Mouse (Mus musculus): Measurements from ENCODE around the gene Sepsecs.
"Not testable (repeated sequence)": the region's sequence is repeated elsewhere in the genome, so short reads cannot be mapped to it uniquely, and the experiment has no call there.

Sepsecs gene

DNA sequence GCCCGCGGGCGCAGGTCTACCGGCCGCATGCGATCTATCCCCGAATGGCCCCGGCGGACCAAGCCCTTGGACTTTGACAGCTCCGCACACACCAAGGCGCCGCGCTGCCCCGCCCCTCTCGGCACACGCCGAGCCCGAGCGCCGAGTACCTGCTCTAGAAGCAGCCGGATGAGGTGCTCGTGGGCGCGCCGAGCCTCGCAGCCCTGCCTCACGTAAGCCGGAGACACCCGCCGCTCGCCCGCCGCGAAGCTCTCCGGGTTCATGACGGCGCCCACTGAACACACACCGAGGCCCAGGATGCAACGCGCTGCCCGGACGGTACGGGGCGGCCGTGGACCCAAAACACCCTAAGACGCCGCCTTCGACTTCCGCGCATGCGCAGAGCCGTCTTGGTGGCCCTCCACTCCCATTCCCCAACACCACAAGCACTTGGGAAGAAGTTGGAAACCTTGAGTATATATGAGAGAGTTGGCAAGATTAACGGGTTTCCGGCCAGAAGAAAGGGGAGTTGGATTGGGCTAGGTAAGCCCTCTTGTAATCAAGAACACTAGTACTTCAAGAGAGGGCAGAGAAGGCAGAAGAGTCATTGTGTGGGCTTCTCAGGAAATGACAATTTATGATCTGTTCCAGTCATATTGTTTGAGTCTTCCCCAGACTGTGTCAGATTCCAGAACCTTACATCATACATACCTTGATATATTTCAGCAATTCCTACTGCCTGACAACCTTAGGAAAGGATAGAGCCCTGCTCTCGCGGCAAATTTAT is at the start of gene Sepsecs:
Sepsecs (minus strand) TSS at position 283 of the 766 bp plus-strand sequence.
- DNase-seq (ENCODE audit: low read depth, low spot score): peak; percentile 83

DNA sequence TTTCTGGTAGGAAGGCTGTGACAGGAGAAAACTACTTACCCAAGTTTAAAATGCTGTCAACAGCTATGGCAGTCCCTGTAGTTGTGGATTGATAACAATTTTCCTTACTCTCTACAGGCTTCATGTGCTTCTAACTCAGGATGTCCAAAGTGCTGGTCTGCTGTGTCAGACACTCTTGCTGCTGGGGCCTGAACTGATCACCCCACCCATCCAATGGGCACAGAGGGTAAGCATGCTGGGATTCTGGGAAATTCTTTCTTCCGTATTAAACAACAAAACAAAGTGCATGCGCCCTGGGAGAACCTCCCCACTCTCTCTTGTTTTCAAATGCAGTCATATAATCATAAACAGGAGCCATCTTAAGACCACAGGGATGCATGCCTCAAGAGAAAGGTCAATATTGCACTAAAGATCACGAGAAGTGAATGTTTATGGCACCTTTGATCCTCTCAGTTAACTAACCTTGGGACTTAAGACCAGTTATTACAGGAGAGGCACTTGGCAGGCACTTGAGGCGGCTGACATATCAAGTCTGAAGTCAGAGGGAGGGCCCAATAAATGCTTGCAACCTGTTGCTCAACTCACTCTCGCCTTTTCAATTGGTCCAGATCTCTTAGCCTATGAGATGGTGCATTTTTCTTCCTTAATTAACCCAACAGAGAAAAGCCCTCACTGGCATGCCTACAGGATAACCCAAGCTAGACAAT is 47.4 kb upstream of the Sepsecs start:
- no peak for DNase-seq (ENCODE audit: low read depth, low spot score)

DNA sequence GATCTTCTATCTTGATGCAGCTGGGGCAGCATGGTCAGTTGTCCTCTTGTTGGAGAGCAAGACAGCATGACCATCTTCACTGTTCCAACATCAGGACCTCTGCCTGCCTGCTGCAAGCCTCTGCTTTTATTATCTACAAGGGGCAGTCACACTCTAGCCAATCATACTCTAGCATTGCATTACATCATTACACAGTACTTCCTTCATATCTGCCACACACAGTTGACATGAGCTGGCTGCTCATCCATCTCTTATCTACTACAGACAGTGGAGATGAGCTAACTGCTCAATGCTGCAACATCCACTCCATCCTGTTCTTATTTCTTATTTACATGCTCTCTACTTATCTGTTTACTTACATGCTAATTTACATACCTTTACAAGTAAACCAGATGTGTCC is 43.2 kb upstream of the Sepsecs start:
- DNase-seq (ENCODE audit: low read depth, low spot score): no peak

DNA sequence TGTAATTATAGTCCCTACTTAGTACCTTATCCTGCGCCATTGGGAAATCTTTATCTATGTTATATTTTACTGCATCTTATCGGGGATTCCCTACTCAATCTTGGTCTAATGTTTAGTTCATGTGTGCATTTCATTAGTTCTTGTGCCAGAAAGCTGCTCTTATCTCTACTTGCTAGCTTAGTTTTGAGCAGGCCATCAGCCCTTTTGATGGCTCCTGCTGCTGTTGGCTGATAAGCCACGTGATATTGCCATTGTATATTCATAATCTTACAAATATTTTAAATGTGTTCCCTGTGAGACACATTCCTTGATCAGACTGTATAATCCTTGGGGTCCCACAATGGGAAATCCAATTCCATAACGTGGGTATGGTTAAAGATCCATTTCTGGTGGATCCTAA is 35.1 kb upstream of the Sepsecs start:
- no peak for DNase-seq (ENCODE audit: low read depth, low spot score)

DNA sequence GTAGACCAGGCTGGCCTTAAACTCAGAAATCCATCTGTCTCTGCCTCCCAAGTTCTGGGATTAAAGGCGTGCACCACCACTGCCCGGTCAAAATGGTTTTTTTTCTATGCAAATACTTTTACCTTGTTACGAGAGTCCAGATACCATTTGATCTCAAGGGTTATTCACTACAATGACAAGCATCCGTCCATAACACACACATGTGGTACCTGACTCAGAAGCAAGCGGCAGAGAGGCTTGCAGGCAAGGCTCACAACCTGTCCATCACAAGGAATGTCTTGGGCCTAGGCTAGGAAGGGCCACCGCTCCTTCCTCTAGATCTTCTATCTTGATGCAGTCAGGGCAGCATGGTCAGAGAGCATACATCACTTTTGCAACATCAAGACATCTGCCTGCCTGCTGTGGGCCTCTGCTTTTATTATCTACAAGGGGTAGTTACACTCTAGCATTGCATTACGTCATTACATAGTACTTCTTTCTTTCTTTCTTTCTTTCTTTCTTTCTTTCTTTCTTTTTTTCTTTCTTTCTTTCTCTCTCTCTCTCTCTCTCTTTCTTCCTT is 28.5 kb upstream of the Sepsecs start:
- DNase-seq (ENCODE audit: low read depth, low spot score): not testable (repeated sequence)

DNA sequence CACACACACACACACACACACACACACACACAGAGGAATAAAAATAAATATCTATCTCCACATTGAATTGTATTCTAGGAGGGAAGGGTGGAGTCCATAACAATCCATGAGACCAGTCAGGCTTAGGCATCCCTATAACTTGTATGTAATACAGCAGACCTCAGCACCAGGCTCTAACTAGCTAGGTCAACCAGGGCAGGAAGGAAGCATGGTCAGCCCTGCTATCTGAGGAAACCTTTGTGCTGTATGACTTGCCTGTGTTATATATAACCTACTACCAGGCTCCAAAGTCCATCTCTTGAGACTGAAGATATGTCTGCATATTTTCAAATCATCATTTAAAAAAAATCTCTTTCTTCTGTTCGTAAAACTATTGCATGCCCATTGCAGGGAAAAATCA is 27.8 kb upstream of the Sepsecs start:
- no peak for DNase-seq (ENCODE audit: low read depth, low spot score)

DNA sequence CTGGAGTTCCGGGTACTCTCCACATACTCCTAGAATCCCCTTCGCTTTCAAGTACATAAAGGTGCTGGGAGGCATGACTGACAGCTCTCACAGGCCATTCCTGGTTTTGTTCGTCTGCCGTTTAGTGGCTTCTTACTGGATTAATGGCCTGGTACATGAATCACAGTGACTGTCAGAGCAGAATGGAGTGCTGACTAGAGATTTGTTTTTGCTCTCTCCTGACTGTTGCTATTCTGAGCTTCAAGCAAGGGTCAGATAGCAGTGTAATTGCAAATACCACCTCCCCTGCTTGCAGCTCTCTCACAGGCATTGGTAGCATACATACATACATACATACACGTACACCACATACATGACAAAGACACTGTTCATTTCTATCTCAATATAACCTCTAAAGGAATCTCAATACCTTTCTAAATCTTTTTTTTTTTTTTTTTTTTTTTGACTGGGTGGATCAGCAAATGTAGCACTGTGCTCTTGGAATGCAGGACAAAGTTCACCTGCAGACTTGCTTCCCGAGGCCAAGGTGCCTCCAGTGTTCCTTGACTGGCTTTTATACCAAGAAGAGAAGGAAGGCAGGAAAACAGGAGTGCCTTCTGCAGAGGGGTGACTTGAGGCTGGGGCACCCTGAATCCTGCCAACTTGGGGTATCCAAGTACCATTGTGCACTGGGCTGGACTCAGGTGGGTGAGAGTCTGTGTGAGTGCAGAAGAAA is 18.4 kb upstream of the Sepsecs start:
- DNase-seq (ENCODE audit: low read depth, low spot score): no peak

DNA sequence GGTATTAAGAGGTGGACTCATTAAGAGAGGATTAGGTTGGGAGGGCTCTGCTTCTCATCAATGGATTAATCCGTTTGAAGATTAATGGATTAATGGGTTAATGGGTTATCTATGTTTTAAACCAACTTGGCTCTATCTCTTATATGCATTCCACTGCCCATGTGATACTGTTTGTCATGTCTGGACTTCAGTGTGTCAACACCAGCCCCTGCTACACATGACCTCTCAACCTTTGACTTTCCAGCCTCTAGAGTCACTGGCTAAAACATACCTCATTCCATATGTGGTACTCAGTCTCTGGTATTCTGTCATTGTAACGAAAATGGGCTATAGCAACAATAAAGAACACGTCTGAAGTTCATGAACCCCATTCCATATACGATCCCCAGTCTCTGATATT is 11.6 kb upstream of the Sepsecs start:
- no peak for DNase-seq (ENCODE audit: low read depth, low spot score)

DNA sequence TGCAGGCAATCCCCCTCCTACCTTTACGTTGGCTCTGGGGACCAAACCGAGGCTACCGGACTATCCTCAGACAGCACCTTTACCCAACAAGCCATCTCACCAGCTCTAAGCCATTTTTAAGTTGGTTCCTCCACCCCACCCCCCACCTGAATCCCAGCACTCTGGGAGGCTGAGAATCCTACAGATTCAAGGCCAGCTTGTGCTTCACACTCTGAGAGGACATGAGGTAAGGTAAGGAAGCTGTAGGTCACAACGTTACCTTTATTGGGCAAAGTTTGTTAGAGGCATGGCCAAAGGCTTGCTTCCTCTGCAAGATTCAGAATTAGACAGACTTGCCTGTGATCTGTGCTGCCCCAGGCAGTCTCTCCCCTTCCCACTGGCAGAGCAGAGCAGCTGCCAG is 10.7 kb upstream of the Sepsecs start:
- DNase-seq (ENCODE audit: low read depth, low spot score): no peak

DNA sequence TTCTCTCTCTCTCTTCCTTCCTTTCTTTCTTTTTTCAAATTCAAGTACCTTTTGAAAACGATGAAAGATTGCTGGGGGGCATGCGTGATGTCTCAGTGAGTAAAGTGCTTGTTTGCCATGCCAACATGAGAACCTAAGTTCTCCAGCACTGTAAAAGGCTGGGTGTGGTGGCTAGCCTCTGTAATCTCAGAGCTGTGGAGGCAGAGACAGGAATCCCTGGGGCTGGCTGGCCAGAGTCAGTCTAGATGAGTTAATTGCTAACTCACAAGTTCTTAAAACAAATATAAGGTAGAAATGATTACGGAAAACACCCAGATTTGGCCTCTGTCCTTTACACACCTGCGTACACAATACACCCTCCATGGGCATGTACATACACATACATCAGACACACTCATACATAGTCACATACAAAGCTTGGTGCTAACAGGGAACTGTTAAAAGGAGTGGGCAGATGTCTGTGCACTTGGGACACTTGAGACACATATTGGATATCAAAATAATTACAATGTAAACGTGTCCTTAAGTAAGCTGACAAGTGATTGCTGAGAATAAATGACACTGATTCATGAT is 9.1 kb upstream of the Sepsecs start:
- DNase-seq (ENCODE audit: low read depth, low spot score): no peak

DNA sequence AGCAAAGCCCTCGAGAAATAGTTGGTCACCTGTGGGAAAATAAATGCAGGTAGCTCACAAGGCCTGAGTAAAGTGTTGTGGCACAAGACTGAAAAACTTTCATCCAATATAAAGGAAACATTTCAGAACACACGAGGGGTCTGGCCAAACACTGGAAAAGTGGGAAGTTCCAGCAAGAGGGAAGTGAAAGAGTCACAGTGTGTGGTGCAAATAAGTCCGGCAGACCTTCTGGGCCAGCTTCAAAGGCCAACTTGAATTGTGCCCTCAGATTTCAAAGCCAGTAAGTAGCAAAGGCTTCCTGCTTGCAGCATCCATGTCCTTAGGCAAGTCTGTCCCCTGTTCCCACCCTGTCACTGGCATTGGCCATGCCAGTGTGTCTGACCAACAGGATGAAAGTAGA is 7.6 kb upstream of the Sepsecs start:
- no peak for DNase-seq (ENCODE audit: low read depth, low spot score)

DNA sequence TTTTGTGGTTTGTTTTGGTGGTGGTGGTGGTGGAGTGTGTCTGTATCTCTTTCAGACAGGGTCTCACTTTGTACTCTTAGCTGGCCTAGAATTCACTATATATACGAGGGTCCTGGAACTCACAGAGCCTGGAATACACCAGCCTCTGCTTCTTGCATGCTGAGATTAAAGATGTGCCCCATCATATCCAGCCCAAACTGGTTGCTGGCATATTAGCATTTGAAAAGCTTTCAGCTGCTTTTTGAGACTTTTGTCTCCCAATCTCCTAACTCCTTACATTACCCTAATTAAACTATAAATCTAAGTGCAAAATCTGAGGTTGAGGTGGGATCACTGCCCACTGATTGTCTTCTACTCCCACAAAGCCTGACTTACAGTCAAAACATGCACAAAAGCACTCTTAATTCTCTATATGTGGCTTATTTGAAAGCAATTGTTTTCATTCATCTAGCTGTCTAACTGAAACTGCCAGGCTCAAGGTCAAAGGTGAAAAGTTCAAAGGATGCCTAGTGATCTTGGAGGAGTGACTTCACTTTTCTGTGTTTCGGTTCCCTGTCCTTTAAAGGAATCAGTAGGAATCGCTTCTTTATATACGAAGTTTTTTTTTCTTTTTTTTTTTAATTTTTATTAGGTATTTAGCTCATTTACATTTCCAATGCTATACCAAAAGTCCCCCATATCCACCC is 5.0 kb upstream of the Sepsecs start:
- no peak for DNase-seq (ENCODE audit: low read depth, low spot score)

DNA sequence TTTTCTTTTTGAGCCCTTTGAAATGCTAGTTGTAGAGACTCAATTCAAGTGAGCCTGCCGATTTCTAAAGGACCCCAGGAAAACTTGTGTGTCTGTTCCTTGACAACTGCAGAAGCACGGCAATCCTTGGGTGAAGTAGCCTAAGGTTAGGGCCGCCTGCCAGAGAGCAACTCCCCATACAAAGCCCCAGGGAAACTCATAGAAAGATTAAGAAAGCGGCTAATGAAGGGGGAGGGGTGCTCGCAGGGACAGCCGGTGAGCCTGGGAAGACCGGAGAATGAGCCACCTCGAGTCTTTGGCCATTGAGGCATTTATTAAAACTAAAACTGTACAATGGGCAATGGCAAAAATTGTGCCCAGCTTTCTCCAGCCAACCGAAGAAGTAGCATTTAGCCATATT is 3.8 kb upstream of the Sepsecs start:
- DNase-seq (ENCODE audit: low read depth, low spot score): no peak

DNA sequence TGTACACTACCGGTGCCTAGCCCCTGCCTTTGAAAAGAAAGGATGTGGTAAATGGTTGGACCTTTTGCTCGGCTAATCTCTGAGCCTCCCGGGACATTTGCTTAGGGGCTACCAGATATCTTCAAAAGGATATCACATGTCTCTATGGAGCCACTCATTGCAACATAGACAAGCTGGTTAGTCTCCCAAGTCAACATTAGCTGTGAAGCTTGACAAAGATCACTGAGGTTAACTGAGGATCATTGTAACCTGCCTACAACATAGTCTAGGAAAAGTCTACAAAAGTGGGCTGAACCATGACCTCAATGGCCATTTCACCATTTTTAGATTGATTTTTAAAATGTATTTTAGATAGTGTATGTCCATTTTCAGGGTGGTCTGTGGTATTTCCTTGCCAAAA is 1.2 kb upstream of the Sepsecs start:
- DNase-seq (ENCODE audit: low read depth, low spot score): no peak

DNA sequence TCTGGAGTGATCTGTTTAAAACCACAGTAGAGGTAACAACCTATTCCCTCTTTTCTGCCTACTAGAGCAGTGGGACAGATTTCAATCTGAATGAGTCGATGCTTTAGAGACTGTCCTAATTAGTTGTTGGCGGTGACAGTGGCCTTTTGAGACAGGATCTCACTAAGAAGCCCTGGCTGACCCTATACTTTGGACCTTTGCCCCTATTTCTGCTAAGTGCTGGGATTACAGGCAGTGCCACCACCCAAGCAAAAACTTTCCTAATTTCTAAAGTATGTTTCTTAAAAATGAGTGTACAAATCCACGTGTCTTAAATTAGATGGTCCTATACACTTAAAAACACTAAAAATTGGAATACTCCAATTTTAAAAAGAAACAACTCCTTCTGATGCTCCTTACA is 2.7 kb downstream of the Sepsecs start:
- DNase-seq (ENCODE audit: low read depth, low spot score): no peak

DNA sequence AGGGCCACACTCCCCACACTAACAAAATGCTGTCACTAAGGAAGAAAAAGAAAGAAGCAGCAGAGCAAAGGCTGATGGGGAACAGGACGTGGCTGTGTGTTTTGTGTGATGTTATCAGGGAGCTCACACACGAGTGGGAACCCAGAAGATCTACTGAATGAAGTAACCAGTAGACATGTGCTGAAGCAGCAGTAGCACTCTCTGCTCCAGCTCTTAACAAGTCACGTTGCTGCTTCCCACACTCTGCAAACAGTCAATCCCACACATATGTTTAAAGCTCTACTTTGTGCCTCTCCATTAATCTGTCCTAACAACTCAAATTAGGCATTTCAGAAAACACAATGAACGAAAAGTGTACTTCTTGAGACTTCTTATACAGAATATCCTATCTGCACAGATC is 11.6 kb downstream of the Sepsecs start:
- no peak for DNase-seq (ENCODE audit: low read depth, low spot score)

DNA sequence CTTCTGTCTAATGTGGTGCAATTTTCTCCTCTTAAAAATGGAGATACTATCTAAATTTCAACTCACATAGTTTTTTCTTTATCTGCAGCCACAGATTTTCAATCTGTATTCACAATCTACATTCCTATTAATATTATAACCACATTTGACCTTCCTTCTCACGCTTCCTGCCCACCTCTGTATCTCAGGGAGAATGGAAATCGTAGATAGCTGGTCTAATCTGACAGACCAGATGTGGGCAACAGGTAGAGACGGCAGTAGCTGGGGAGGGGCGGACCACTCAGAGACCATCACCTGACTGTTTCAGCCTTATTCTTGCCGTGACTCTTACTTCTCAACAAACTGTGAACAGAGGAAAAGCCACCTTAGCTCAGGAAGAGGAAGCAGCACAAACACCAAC is 12.2 kb downstream of the Sepsecs start:
- no peak for DNase-seq (ENCODE audit: low read depth, low spot score)

DNA sequence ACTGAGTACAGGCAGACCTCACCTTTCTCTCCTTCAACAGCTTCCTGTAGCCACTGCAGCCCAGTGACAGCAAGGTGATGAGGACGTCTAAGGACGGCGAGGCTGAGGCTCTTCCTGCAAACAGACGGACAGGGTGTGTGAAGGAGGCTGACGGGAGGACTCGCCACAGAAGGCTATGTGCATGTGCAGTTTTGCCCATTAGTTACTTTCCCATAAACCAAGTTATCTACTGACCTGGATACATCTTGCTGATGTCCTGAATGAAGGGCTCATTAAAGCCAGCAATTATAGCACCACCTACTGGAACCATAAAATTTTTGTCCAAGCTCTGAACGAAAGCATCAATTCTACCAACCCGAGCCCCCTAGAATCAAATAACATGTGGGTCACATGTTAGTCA is 13.5 kb downstream of the Sepsecs start:
- DNase-seq (ENCODE audit: low read depth, low spot score): no peak

DNA sequence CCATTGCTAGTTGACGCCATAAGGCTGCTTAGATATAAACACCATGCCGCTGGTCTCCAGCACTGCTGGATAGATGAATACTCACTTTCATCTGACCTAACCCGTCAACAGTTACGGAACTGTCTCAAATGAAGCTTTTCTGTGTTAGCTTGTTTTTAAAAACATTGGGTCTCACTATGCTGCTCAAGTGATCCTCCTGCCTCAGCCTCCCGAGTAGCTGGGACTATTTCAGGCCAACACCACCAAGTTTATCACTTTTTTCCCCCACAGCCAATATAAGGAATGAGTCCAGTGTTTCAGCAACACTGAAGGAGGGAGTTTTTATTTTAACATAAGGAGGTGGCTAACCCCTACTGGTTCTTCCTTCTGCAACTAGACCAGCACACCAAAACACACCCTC is 14.5 kb downstream of the Sepsecs start:
- no peak for DNase-seq (ENCODE audit: low read depth, low spot score)

DNA sequence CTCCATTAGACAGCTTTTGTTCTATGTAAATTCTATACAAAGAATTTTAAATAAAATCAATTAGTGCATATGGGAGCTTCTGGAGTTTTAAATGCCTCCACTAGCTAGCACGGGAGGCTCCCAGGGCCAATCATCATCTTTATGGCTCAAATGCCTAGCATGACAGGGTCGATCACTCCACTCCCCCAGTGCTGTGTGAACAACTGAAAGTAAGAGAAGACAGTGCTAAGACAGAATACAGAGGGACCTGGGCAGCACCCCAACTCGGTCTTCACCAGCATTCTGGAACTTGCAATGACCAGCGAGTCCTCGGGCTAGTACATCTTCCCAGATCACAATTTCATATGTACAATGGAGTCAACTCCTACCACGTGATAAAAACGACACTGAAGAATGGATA is 16.9 kb downstream of the Sepsecs start:
- no peak for DNase-seq (ENCODE audit: low read depth, low spot score)

DNA sequence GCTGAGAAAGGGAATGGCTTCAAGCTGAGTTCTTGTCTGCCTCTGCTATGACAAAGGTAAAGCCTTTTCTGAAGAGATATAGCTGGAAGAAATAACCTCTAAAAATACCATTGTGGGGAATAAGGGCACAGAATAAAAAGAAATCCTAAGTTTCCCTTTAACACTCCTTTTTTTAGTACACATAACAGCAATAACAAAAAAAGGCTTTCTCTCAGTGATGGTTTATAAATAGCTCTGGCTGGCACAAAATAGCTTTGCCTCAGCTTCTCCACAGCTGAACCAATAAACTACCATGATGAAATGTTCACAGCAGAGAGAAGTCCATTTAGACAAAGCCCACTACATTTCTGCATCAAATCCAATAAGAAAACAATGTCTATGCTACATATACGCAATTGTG is 17.4 kb downstream of the Sepsecs start:
- DNase-seq (ENCODE audit: low read depth, low spot score): no peak

All from embryo, embryonic 11.5 days (tissue).